Mouse (Mus musculus) cerebellum, adult 11 months (tissue): Measurements from ENCODE around the gene Abca1.

ENCODE experiments used
- DNase-seq: peaks from one replicate; pipeline ENCODE4 v3.0.0; 2022

Abca1 gene

GRCm38 (mm10) chr4:53159767-53160166 is at the start of gene Abca1:
TSS of gene Abca1 (minus strand) at chr4:53159895.
- DNase-seq: peak; percentile 73

GRCm38 (mm10) chr4:53204482-53204881 is 44.8 kb upstream of the Abca1 start:
- DNase-seq: no peak

GRCm38 (mm10) chr4:53203595-53204400 is 44.1 kb upstream of the Abca1 start:
- DNase-seq: no peak

- DNase-seq: no peak
Measured at GRCm38 (mm10) chr4:53200276-53200675, 40.6 kb upstream of the Abca1 start.

- no peak for DNase-seq
Measured at GRCm38 (mm10) chr4:53197842-53198241, 38.1 kb upstream of the Abca1 start.

GRCm38 (mm10) chr4:53196058-53196771 is 36.5 kb upstream of the Abca1 start:
- peak; percentile 87 for DNase-seq

GRCm38 (mm10) chr4:53187071-53187470 is 27.4 kb upstream of the Abca1 start:
- no peak for DNase-seq

- DNase-seq: no peak
Measured at GRCm38 (mm10) chr4:53186573-53186972, 26.9 kb upstream of the Abca1 start.

GRCm38 (mm10) chr4:53186141-53186540 is 26.4 kb upstream of the Abca1 start:
- no peak for DNase-seq

GRCm38 (mm10) chr4:53181479-53181878 is 21.8 kb upstream of the Abca1 start:
- no peak for DNase-seq

- no peak for DNase-seq
Measured at GRCm38 (mm10) chr4:53179308-53179820, 19.7 kb upstream of the Abca1 start.

- DNase-seq: no peak
Measured at GRCm38 (mm10) chr4:53178489-53178888, 18.8 kb upstream of the Abca1 start.

- DNase-seq: no peak
Measured at GRCm38 (mm10) chr4:53177696-53178095, 18.0 kb upstream of the Abca1 start.

GRCm38 (mm10) chr4:53174906-53175305 is 15.2 kb upstream of the Abca1 start:
- DNase-seq: no peak

- DNase-seq: no peak
Measured at GRCm38 (mm10) chr4:53170403-53170802, 10.7 kb upstream of the Abca1 start.

- no peak for DNase-seq
Measured at GRCm38 (mm10) chr4:53165231-53165630, 5.5 kb upstream of the Abca1 start.

GRCm38 (mm10) chr4:53159176-53159575 is 519 bp downstream of the Abca1 start:
- DNase-seq: no peak

GRCm38 (mm10) chr4:53158634-53159033 is 1.1 kb downstream of the Abca1 start:
- peak; percentile 52 for DNase-seq

GRCm38 (mm10) chr4:53155471-53155870 is 4.2 kb downstream of the Abca1 start:
- no peak for DNase-seq

- DNase-seq: no peak
Measured at GRCm38 (mm10) chr4:53153711-53154110, 6.0 kb downstream of the Abca1 start.

- no peak for DNase-seq
Measured at GRCm38 (mm10) chr4:53153061-53153460, 6.6 kb downstream of the Abca1 start.

GRCm38 (mm10) chr4:53152655-53153054 is 7.0 kb downstream of the Abca1 start:
- no peak for DNase-seq

- no peak for DNase-seq
Measured at GRCm38 (mm10) chr4:53150516-53150915, 9.2 kb downstream of the Abca1 start.

GRCm38 (mm10) chr4:53149644-53150043 is 10.1 kb downstream of the Abca1 start:
- no peak for DNase-seq
